Mouse (Mus musculus): ENCODE data around the gene Card19. TPM values are rescaled to one million over a fixed set of nuclear protein-coding genes. Genes with fewer than 3 reads are reported as not detected.

Card19 gene
- polyA plus RNA-seq, 1 experiment from 2014 or later = 29.2 TPM

DNA sequence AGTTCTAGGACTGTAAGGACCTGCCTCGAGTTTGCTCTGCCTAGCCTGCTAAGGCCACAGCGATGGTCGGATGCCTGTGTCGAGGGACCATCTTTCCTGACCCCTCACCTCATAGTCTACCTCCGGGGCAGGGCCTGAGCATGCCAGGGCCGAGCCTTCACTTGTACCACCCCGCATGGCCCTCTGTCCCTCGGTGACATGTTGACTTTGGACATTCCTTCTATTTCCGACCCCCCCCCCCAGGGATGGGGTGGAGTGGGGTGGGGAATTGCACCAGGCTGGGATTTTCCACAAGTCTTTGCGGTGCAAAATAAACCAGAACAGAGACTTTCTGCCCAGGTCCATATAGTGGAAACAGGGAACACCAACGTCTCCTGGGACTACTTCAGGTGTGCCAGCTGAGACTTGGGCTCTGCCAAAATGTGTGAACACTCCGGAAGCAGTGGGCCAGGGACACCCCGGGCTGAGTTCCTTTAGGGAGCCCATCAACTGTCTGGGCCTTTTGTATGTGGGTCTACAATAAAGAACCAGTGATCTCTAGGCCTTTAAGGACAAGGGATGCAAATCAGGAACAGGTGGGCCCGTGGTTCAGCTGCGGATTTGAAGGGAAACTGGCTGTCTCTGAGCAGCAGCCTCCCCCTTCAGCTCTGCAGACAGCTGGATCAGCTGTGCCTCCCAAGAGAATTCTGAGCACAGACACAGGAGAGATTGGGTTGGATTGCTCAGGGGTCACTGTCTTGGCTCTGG lies 27.4 kb downstream of the Card19 start:
- peaks cover 57% of the 10 kb centered on the region for H3K4me1 ChIP-seq
- no peaks in the 10 kb centered on the region for H3K36me3 ChIP-seq
- peak; percentile 63 for DNase-seq (ENCODE audit: low spot score)
- H3K4me3 ChIP-seq = peak overlapping the region; percentile 83
- 0 out of 2 replicates have a peak, but pooled peaks cover 10% of the 10 kb centered on the region for H3K27me3 ChIP-seq (ENCODE audit: low read depth, poor library complexity, severe bottlenecking)
- peak overlapping the region; percentile 85 for H3K27ac ChIP-seq
- H3K9me3 ChIP-seq (replicated peaks) = no peaks in the 10 kb centered on the region
- WGBS = 26% methylated on average over 15 of the region's 15 CpGs

DNA sequence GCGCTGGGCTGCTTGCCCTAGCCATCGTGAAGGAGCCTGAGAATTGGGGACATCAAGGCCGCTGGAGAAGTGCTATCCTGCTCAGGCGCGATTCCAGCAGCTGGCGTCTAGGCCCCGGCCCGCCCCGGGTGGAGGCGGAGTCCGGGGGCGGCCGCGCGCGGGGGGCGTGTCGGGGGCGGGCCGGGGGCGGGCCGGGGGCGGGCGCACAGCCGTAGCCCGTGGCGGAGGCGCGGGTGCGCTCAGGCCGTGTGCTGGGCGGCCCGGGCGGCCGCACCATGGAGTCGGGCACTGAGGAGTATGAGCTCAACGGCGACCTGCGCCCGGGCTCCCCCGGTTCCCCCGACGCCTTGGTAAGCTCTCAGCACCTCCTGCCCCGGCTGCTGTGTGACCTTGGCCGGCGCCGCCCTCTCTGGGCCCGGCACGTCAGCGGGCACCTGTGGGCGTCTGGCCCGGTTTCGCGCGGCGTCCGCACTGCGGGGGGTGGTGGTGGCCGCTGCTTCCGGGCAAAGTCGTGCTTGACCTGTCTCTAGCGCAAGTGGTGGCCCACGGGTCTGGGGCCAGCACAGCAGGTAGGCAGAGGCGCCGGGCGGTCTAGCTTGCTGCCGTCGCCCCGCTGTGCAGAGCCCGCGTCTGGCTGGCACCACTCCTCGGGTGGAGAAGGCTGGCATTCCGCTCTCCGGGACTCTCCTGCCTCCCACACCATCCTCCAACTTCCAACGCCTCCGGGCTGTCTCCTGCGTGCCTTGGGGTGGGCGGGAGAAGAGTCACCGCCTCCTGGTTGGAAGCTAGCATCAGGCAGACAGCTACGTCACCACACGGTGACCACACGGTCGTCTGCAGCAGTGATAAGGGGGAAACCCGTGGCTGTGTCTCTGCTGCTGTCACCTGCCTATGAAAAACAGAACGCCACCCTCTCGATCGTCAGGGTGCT lies 28.3 kb downstream of the Card19 start, which contains the start of gene Ninj1:
TSS of gene Ninj1 (plus strand) at position 198 of the 931 bp plus-strand sequence.
- Histone ChIP-seq H3K36me3 (no peaks in the 10 kb centered on the region), H3K27ac (peak within 1 kb of the TSS; percentile 85), H3K4me3 (peak within 1 kb of the TSS; percentile 83), H3K4me1 (peaks cover 57% of the 10 kb centered on the region), H3K27me3 (ENCODE audit: low read depth, poor library complexity, severe bottlenecking) (0 out of 2 replicates have a peak, but pooled peaks cover 10% of the 10 kb centered on the region), H3K9me3 (replicated peaks) (no peaks in the 10 kb centered on the region)
- WGBS = under 1% methylated on average over 85 of the region's 87 CpGs
- DNase-seq (ENCODE audit: low spot score) = peak; percentile 89

DNA sequence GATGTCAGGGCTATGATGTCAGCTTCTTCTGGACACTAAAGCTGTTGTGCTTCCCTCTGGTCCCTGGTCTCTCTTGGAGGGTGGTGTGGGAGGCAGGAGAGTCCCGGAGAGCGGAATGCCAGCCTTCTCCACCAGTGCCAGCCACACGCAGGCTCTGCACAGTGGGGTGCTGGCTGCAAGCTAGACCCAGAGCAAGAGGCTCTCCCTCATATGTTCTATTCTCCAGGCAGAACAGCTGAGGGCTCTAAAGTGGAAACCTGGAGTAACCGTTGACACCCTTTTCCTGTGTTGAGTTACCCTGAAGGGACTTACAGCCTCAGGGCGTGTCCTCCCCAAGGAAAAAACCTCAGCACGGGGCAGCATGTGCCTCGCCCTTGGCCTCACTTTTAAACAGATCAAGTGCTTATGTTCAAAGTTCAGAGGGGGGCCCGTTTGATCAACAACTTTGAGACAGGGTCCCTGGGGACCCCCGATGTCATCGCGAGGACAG lies 29.0 kb downstream of the Card19 start:
- Histone ChIP-seq H3K4me3 (peak overlapping the region; percentile 83), H3K27me3 (ENCODE audit: low read depth, poor library complexity, severe bottlenecking) (0 out of 2 replicates have a peak, but pooled peaks cover 10% of the 10 kb centered on the region), H3K27ac (peak overlapping the region; percentile 85), H3K36me3 (no peaks in the 10 kb centered on the region), H3K4me1 (peaks cover 57% of the 10 kb centered on the region), H3K9me3 (replicated peaks) (no peaks in the 10 kb centered on the region)
- peak; percentile 46 for DNase-seq (ENCODE audit: low spot score)
- 21% methylated on average over 11 of the region's 11 CpGs for WGBS

DNA sequence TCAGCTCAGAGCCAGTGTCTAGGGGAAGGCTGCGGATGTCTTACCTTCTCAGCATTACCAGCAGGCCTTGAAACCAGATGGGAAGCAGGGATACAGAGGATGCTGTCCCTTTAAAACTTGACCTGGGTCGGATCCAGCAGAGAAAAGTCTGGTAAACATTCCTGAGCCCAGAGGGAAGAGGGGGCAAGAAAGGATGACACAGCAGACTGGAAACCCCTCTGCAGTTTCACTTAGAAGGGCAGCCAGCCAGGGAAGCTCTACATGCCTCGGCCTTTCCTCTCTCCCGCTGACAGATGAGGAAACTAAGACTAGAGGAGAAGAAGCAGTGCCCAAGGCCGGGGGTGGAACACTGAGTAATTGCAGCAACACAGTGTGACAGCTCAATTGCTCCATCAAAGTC lies 32.2 kb downstream of the Card19 start:
- no peak for DNase-seq (ENCODE audit: low spot score)
- no peaks in the 10 kb centered on the region for H3K36me3 ChIP-seq

DNA sequence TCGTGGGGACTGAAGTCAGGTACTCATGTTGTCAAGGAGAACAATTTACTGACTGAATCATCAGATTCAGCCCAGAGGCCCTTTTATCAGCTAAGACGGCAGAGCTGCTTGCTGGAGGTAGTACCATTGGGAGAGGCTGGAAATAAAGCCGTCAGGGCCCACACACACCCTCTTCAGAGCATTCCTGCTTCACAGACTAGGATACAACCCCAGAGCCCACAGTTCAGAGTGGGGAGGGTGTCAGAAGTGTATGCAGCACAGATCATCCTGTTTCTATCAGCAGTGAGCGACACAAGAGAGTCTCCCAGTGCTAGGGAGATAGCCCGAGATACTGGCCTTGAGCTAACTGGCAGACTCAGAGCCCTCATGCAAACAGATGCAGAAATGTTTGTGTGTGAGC lies 32.7 kb downstream of the Card19 start:
- no peak for DNase-seq (ENCODE audit: low spot score)
- Histone ChIP-seq H3K4me3 (no peak overlapping the region), H3K27me3 (ENCODE audit: low read depth, poor library complexity, severe bottlenecking) (0 out of 2 replicates have a peak, but pooled peaks cover 6% of the 10 kb centered on the region), H3K9me3 (replicated peaks) (no peaks in the 10 kb centered on the region), H3K27ac (no peak overlapping the region), H3K4me1 (peaks cover 34% of the 10 kb centered on the region), H3K36me3 (no peaks in the 10 kb centered on the region)
- 74% methylated on average over 5 of the region's 5 CpGs for WGBS

More for the DNA sequence above, 32.2 kb downstream of the Card19 start:
- 53% methylated on average over 5 of the region's 5 CpGs for WGBS
- no peaks in the 10 kb centered on the region for H3K9me3 ChIP-seq (replicated peaks)
- peaks cover 37% of the 10 kb centered on the region for H3K4me1 ChIP-seq
- no peak overlapping the region for H3K4me3 ChIP-seq
- H3K27ac ChIP-seq = no peak overlapping the region
- 0 out of 2 replicates have a peak, but pooled peaks cover 6% of the 10 kb centered on the region for H3K27me3 ChIP-seq (ENCODE audit: low read depth, poor library complexity, severe bottlenecking)

DNA sequence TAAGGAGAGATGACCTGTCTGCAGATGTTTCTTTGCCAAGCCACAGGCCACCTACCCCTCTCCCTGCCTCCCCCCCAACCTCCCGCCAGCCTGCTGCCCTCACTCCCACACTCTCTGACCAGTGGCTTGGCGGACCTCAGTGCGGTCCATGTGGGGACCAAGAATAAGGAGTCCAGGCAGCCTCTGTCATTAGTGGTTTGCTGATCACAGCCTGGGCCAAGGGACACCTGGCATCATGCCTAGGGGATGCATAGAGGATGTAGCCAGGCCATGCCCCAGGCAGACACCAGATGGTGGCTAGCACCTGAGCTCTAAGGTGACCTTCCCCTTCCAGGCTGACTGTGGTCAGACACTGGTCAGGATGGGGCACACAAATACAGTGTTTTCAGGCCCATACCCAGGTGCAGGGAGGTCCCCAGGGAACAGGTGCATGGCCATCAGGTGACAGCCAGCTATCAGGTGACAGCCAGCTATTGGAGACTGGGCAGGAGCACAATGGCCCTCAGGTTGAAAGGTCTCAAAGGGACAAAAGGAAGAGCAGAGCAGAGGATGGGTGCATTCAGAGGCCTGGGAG lies 34.3 kb downstream of the Card19 start:
- DNase-seq (ENCODE audit: low spot score) = no peak
- 81% methylated on average over 3 of the region's 3 CpGs for WGBS
- no peak overlapping the region for H3K27ac ChIP-seq
- no peak overlapping the region for H3K4me3 ChIP-seq
- H3K9me3 ChIP-seq (replicated peaks) = no peaks in the 10 kb centered on the region
- no peaks in the 10 kb centered on the region for H3K36me3 ChIP-seq
- 0 out of 2 replicates have a peak, but pooled peaks cover 6% of the 10 kb centered on the region for H3K27me3 ChIP-seq (ENCODE audit: low read depth, poor library complexity, severe bottlenecking)
- H3K4me1 ChIP-seq = peaks cover 18% of the 10 kb centered on the region

DNA sequence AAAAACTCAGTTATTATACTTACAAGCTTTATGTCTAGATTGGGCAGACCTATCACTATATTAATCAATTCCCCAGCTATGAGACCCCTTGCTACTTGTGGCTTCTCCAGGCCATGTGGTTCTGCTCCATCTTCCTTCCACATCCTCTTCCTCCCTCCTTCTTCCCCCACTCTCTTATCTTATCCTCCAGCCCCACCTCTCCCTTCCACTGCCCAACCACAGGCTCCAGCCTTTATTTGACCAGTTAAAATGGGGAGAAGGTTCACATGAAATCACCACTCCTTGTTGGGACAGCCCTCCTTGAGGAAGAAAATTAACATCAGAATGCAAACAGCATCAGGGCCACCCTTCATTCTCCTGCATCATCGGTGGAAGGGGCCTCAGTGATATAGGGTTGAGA lies 35.1 kb downstream of the Card19 start:
- no peaks in the 10 kb centered on the region for H3K27me3 ChIP-seq (ENCODE audit: low read depth, poor library complexity, severe bottlenecking)
- 69% methylated on average over 1 of the region's 1 CpGs for WGBS
- no peaks in the 10 kb centered on the region for H3K9me3 ChIP-seq (replicated peaks)
- H3K4me3 ChIP-seq = no peak overlapping the region
- peaks cover 14% of the 10 kb centered on the region for H3K4me1 ChIP-seq
- no peak overlapping the region for H3K27ac ChIP-seq
- no peak for DNase-seq (ENCODE audit: low spot score)
- H3K36me3 ChIP-seq = no peaks in the 10 kb centered on the region

DNA sequence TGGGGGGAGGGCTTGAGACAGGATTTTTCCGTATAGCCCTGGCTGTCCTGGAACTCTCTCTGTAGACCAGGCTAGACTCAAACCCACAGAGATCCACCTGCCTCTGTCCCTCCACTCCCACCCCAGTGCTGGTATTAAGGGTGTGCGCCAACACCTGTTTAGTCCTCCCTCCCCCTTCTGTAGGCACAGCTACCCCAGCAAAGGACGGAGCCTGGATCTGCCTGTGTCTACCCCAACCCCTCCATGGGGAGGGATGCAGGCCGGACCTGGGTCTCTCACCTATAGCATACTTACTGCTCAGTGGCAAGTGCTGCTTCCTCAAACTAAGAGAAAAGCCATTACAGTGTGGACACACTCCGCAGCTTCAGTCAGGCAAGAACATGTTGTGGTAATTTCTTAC lies 35.6 kb downstream of the Card19 start:
- WGBS = 82% methylated on average over 5 of the region's 5 CpGs
- no peaks in the 10 kb centered on the region for H3K9me3 ChIP-seq (replicated peaks)
- H3K36me3 ChIP-seq = no peaks in the 10 kb centered on the region
- no peak for DNase-seq (ENCODE audit: low spot score)
- no peak overlapping the region for H3K27ac ChIP-seq
- no peaks in the 10 kb centered on the region for H3K27me3 ChIP-seq (ENCODE audit: low read depth, poor library complexity, severe bottlenecking)
- H3K4me3 ChIP-seq = no peak overlapping the region
- peaks cover 14% of the 10 kb centered on the region for H3K4me1 ChIP-seq

DNA sequence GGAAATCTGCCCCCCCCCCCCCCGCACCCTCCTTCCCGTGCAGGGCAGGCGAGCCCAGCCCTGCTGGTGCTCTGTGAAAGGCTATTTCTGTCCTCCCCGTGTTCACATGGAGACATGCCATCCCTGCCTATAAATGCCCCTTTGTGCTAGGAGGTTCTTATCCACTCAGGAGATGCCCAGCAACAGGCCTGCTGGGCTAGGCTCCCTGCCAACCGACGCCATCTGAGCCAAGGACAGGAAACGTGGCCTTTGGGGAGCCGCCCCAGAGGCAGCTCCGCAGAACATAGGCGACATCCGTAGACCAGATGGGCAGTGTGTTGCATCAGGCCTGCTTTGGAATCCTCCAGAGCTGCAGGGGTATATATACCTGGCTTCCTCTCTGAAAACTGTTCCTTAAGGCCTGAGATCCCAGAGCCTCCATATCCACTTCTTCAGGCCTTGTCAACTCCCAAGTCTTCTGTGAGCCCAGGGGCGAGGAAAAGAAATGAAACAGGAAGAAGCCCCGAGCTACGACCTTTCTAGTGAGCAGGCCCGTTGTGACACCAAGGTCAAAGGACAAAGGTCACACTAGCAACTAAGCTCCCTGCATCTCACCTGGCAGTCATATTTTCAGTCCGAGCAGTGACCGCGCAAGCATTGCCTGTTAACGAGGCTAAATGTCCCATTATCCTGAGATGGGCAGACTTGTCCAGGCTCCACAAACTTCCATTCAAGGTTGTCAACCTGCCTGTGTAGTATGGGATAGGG lies 36.8 kb downstream of the Card19 start:
- no peak for DNase-seq (ENCODE audit: low spot score)

DNA sequence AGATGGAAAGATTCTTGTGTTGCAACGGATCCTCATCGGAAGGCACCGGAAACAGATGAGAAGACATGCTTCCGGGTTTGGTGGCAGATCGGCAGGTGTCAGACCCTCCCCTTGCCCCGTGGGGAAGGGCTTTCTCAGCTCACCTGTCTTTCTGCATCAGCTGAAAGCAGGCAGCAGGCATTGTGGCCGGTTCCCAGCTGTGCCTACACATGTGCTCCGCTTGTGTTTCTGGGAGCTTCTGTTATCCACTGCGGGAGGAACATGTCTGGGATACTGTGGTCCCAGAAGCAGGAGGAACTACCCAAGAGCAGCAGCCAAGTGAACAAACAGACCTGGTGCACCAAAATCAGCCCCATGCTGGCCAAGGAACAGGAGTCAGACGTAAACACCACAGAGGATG lies 40.3 kb downstream of the Card19 start:
- peaks cover 20% of the 10 kb centered on the region for H3K4me1 ChIP-seq
- no peaks in the 10 kb centered on the region for H3K36me3 ChIP-seq
- no peak for DNase-seq (ENCODE audit: low spot score)
- H3K27me3 ChIP-seq (ENCODE audit: low read depth, poor library complexity, severe bottlenecking) = 0 out of 2 replicates have a peak, but pooled peaks cover 7% of the 10 kb centered on the region
- no peak overlapping the region for H3K27ac ChIP-seq
- 89% methylated on average over 10 of the region's 10 CpGs for WGBS
- H3K9me3 ChIP-seq (replicated peaks) = no peaks in the 10 kb centered on the region
- no peak overlapping the region for H3K4me3 ChIP-seq

More for the DNA sequence above, 36.8 kb downstream of the Card19 start:
- Histone ChIP-seq H3K9me3 (replicated peaks) (no peaks in the 10 kb centered on the region), H3K27ac (peak overlapping the region; percentile 42; the same call in 1 of the 2 replicates), H3K4me3 (no peak overlapping the region), H3K36me3 (no peaks in the 10 kb centered on the region), H3K4me1 (peaks cover 14% of the 10 kb centered on the region), H3K27me3 (ENCODE audit: low read depth, poor library complexity, severe bottlenecking) (0 out of 2 replicates have a peak, but pooled peaks cover 4% of the 10 kb centered on the region)
- WGBS = 79% methylated on average over 19 of the region's 19 CpGs

DNA sequence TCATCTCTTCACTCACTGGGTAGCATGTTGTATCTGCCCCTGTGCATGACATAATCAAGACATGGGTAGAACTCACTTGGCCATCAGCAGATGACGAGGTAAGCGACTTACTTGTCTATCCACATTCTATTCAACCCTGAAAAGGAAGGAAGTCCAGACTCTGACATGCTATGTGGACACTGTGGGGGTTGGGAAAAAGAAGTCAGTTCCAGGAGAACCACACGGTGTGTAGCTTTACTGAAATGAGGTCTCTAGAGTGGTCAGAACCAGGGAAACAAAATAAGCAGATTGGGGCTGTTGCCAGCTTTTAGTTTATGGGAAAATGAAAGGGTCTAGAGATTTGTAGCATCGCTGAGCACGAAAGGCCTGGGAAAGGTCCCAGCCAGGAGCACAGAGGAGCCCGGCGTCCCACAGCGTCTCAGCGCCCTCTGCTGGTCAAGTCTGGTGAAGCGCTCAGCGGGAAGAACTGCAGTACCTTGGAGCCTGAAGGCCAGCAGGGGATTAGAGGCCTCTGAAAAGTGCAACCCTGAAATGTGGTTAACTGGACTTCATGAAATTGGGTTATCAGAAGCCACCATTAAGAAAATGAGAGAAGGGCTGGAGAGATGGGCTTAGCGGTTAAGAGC lies 42.8 kb downstream of the Card19 start:
- H3K36me3 ChIP-seq = no peaks in the 10 kb centered on the region
- H3K27me3 ChIP-seq (ENCODE audit: low read depth, poor library complexity, severe bottlenecking) = 0 out of 2 replicates have a peak, but pooled peaks cover 7% of the 10 kb centered on the region
- H3K4me3 ChIP-seq = no peak overlapping the region
- DNase-seq (ENCODE audit: low spot score) = peak; percentile 95
- 9% methylated on average over 12 of the region's 12 CpGs for WGBS
- peaks cover 6% of the 10 kb centered on the region; the same call in 1 of the 2 replicates for H3K4me1 ChIP-seq
- H3K27ac ChIP-seq = no peak overlapping the region
- H3K9me3 ChIP-seq (replicated peaks) = no peaks in the 10 kb centered on the region
